Mouse (Mus musculus) monocyte, adult 2 months (primary cell): ENCODE data around the gene Nr2c2ap.

Source experiments
- DNase-seq, 2 experiments: peaks; one replicate each; pipeline ENCODE4 v3.0.0; 2022; ENCODE audit warnings: low spot score in 2 of 2, low read depth in 1 of 2

Gene Nr2c2ap

DNA sequence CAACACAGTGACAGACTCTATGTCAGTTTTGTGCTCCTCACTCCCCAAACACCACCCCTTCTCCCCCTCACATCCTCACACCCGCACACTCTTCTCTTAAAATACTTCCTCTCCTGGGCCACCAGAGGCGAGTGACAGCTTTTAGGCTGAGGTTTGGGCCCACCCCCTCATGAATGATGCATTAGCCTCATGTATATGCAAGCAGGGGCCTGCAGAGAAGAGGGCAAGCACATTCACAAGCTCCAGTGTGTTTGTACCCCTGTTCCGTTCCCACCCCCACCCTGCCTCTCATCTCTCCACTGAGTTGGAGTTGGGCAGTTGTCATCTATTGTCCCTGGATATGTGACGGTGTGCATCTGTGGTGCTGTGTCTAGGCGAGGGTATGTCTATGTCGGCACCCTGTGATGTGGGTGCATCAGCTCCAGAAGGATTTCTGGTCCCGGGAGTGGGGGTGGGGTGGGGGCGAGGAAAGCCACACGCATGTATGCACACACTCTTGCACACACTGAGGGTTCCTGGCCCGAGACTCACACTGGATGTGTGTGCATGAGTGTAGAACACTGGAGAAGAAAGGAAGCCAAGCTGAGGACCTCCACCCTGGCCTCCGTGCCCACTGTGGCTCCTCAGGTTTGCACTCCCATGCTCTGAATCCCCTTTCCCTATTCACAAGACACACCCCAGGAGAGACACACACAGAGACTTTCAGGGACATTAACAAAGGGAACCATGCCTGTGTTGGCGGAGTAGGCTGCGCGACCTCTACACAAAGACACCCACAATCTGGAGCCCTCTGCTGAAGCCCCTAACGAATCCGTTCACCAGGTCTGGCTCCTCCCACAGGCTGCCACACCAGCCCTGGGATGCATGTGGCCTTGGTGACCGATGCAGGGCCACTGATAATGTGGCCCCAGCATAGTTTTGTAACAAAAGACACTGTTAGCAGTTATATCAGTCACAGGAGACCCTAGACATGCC lies 12.1 kb upstream of the Nr2c2ap start:
- no peak for DNase-seq

DNA sequence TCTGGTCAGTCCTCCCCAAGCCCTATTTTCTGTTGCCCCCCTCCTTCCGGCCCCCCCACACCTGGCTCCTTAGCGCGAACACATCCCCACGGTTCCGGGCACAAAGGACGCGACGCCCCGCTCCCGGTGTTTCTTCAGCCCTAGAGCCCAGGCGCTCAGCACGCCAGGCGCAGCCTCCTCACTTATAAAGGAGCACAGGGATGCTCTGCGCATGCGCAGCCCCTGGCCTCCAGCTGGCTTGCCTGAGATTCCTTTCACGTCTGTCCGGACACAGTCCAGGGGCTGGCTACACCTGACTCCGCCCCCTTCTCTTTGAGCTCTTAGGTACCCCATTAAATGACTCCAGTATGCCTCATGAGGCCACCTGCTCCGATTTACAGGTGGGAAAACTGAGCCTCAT lies 10.5 kb upstream of the Nr2c2ap start, which contains the start of gene Ncan:
TSS of gene Ncan (minus strand) at position 207 of the 400 bp plus-strand sequence.
- DNase-seq, result no peak

GRCm38 (mm10) chr8:70122863-70123262 lies 8.3 kb upstream of the Nr2c2ap start:
- DNase-seq, result no peak

DNA sequence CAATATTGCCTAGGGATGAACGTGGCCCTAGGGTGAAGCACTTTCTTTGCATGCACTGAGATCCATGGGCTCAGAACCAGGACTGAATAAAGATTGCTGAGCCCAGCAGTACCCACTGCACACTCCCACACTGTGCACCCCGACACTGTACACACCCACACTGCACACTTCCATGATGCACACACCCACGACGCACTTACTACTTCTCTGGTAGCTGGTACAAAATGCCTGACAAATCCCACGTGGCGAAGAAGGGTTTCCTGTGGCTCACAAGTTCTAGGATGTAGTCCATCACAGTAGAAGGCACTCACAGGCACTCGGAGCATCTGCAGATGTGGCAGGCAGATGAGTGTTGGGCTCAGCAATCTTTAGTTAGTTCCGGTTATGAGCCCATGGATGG lies 6.1 kb upstream of the Nr2c2ap start:
- no peak for DNase-seq

DNA sequence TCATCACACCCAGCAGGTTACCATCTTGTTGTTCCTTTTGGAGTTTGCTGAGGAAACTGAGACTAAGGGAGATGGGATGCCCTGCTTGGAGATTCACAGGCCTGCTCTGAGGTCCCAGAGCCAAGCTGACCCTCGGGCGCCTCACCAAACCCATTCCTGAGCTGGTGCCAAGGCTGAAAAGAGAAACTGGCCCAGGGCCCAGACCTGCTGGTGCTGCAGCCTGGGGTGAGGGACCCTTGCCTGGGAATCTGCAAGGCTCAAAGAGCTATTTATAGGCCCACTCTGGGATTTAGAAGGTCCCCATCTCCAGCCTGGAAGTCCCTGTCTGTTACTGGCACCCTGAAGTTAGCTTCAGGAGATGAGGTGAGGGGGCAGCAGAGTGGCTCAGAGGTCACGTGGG lies 2.7 kb upstream of the Nr2c2ap start:
- DNase-seq, result no peak

DNA sequence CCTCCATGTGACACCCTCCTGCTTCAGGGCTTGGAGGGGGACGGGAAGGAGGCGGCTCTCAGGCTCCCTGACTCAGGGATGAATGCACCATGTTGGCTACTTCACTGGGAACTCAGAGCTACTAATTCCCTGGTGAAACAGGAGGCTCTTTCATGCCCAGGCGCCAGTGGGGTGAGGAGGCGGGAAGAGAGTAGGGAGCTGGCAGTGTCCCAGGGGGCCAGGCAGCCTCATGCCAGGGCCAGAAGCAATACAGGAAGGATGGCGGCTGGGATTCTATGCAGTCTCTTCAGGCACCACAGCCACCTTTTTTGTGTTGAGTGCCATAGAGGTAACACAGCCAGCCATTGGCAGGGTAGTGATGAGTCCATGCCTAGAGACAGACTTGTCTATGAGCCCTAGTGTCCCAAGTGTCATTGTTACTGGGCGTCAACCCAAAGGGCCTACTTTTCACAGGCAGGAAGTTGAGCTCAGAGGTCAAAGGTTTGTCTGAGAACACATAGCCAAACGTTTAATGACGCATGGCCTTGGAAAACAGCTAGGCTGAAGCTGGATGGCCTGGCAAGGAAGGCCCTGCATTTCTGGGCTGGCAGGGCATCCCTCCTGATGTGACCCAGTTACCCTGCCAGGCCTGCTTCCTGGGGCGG lies 1.7 kb upstream of the Nr2c2ap start:
- DNase-seq, result no peak

DNA sequence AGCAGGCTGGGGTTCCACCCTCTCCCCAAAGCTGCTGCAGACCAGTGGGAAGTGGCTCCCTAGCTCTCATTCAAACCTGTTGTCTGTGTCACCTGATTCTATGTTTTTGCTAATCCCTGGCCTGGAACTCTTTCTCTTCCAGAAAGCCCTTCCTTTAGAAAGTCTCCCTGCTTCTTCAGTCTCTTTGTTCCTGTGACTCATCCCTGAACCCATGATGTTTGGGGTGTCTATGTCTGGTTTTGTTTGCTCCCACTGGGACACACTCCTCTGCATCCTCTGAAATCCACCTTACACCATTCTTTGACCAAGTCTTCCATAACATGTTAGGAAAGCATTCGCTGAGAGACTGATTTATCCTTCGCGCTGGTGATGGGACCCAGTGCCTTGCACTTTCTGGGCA lies 1.1 kb upstream of the Nr2c2ap start:
- no peak for DNase-seq

- no peak for DNase-seq
Measured at GRCm38 (mm10) chr8:70134086-70134485, 3.0 kb downstream of the Nr2c2ap start.

GRCm38 (mm10) chr8:70134931-70135330 lies 3.8 kb downstream of the Nr2c2ap start:
- DNase-seq, result no peak

- DNase-seq, result no peak
Measured at GRCm38 (mm10) chr8:70136591-70136990, 5.5 kb downstream of the Nr2c2ap start.

GRCm38 (mm10) chr8:70137890-70138289 lies 6.8 kb downstream of the Nr2c2ap start:
- no peak for DNase-seq

DNA sequence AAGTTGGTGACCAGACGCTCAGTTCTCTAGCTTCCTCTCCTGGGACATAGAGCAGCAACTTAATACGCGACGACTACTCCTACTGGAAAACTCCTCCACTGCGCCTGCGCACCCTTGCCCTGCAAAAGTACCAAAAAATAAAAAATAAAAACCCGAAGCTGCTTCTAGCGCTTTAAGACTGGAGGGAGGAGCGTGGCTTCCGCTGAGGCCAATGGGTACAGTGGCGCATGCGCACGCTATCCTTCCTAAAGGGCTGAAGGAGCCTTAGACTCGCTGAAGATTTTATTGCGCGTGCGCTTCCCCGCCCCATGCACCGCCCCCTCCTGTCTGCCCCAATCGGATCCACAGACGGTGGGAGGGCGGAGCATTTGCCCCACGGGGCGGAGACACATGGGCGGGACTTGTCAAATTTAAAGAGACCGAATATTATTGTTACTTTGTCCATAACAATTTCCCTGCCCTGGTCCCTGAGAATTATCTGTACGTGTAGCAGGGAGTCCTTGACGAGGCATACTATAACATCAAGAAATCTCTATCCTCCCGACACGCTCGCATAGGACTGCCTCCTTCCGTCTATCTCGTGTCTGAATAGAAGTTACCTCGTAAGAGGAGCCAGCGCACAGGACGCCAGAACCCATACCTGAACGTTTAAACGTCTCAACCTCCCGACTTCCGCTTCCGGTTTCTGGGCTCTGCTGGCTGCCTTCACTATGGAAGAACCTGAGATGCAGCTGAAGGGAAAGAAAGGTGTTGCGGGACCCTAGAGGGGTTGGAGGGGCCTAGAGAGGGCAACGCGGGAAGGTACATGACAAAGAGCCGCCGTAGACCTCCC lies 8.1 kb downstream of the Nr2c2ap start, which contains the start of the genes Rfxank, Borcs8 and Mef2b:
TSS of gene Rfxank (minus strand) at position 129 of the 832 bp plus-strand sequence.
TSS of gene Borcs8 (plus strand) at position 474 of the 832 bp plus-strand sequence.
TSS of gene Mef2b (plus strand) at position 686 of the 832 bp plus-strand sequence.
- DNase-seq, result peak; percentile 96 to 98

- DNase-seq, result no peak
Measured at GRCm38 (mm10) chr8:70139981-70140380, 8.8 kb downstream of the Nr2c2ap start.

DNA sequence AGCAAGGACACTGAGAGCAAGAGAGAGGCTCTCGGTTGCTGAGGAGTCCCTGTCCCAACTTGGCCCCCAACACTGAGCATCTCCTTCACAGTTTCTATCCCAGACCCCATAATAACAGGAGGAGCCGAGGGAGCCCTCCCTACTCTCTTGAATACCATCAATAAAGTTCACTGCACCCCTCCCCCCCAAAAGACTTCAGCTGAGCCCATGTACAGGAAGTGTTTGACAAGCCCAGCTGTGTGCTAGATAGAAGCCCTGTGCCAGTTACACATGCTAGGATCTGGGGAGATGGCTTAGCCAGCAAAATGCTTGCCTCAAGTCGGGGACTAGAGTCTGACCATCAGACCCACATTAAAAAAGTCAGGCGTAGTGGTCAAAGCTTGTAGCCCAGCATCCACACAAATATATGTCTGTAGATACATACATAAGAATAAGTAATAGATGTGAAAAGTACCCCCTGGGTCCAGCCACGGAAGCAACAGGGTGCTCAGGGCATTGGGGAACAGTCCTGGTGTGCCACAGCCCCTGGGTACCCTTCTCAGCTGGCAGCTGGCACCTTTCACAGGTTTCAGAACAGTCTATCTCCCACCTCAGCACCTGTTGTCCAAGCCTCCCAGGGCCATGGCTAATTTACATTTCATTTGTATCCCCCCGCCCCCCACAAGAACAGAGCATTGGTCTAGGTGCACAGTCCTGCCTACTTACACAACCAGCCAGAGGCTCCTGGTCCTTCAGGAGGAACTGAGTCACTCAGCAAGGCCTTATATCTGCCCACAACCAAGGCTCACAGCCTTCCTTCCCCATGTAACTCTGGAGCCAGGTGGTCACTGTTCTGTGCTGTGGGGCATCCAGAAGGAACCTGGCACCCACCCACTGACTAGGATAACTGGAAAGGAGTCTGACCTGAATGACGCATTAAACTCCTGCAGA lies 16.8 kb downstream of the Nr2c2ap start:
- no peak for DNase-seq

DNA sequence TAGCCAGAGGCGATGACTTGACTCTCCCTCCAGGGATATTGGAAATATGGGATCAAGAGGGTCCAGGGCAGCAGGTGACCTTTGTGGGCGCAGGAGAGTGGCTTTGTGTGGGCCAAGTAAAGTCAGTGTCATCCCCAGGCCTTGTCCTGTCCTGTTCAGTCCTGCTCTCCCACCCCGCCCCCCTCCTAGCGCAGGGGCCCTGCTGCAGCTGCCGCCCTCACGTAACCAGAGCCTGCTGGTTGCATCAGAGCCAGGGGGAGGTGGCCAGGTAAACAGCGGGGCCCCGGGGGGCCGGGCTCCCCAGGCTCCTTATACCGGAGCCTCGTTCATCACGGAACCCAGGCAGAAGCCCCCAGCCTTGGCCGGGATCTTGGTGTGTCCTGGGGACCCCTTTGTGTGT lies 19.0 kb downstream of the Nr2c2ap start:
- no peak for DNase-seq

GRCm38 (mm10) chr8:70152537-70153257 lies 21.6 kb downstream of the Nr2c2ap start:
- DNase-seq, result peak in 1 of 2 experiments; percentile 21

- DNase-seq, result no peak
Measured at GRCm38 (mm10) chr8:70157240-70157800, 26.2 kb downstream of the Nr2c2ap start.

DNA sequence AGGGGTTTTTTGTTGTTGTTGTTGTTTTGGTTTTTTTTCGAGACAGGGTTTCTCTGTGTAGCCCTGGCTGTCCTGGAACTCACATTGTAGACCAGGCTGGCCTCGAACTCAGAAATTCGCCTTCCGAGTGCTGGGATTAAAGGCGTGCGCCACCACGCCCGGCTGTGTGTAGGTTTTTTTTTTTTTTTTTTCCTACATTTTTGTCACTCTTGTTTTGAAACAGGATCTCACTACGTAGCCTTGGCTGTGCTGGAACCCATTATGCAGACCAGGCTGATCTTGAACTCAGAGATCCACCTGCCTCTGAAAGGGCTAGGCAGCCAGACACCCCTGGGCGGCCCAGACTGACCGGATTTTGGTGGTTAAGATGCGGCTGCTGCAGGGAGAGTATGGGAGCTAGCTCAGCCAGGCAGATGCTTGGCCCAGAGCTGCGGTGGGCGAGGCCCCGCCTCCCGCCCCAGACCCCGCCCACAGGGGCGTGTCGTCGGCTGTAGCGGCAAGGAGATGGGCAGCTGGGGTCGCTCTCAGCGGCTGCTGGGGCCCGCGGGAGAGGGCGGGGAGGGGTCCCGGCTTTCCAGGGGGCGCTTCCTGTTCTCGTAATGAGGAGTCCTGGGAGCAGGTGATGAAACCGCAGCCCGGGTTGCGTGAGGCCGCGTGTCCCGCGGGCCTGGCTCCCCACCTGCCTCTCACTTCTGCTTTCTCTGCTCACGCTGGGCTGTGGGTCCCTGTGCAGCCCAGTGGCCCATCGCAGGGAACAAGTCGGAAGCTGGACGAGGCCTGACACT lies 27.1 kb downstream of the Nr2c2ap start:
- DNase-seq, result peak in 1 of 2 experiments; percentile 45
